Mouse (Mus musculus): ENCODE measurements around the gene Zcchc2.
A peak's percentile ranks its signal among the peaks of the same experiment; 100 is the strongest.

Gene Zcchc2

DNA sequence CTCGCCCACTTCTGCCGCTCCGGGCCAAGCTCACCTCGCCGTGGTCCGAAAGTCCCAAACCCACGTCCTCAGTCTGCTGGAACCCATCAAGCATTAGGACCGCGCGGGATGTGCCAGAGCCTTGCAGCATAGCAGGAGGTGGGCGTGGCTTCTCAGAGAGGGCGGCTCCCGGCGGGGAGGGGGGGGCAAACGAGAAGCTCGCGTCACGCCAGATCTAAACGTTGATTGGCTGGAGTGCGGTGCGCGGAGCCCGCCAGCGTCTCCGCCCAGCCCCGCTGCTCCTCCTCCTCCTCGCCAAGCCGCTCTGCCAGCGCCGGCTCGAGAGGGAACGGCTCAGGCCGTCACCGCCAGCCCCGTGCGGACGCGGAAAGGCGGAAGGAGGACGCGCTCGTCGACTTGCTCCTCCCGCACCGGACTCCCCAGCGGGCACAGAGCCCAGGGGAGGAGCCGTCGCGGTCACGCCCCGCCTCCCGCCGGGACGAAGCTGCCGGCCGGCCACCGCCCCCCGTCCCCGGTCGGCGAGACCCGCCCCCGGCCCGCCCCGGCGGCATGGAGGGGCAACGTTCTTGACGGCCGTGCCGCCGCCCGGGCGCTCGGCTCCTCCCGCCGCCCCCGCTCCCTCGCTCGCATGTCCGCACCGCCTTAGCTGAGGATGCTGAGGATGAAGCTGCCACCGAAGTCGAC is at the start of gene Zcchc2:
TSS of gene Zcchc2 (plus strand) at position 269 of the 684 bp plus-strand sequence.
- peak; percentile 99 for DNase-seq (ENCODE audit: low read depth, low spot score)

- DNase-seq (ENCODE audit: low read depth, low spot score), result no peak
These were observed 45.2 kb upstream of the Zcchc2 start for GRCm38 (mm10) chr1:105944927-105945580.

GRCm38 (mm10) chr1:105946581-105947540 is 43.3 kb upstream of the Zcchc2 start:
- no peak for DNase-seq (ENCODE audit: low read depth, low spot score)

DNA sequence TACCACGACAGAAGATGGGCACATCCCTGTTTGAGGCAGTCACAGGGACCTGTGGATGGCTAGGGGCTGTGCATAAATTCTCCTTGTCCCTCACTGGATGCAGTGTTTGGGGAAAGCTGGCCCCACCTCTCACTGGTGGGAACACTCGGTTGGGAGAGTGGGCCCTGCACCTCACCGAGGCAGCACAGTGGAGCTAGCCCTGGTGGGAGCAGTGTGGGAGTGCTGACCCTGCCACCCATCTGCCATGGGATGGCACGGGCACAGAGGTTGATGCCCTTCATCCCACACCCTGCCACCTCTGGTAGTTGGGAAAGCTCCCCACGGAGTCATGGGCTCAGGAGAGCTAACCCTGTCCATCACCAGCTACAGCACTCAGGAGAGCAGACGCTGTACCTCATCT is 41.9 kb upstream of the Zcchc2 start:
- no peak for DNase-seq (ENCODE audit: low read depth, low spot score)

DNA sequence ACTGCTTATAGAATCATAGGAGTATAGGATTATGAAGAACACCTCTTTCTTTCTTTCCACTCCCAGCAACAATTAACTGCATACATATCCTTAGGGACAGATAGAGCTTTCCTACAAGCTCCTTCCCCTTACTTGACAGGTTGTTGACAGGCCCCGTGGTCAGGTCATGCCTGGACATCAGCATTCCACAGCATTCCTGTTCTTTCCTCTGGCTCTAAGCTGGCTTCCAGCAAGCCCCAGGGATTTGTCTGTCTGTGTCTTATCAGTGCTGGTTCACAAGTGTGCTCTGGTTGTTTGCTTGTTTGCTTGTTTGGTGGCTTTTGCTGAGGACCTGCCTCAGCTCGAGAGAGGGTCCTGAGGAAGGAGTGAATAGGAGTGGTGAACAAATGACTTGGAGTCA is 36.6 kb upstream of the Zcchc2 start:
- no peak for DNase-seq (ENCODE audit: low read depth, low spot score)

GRCm38 (mm10) chr1:105954047-105954446 is 36.2 kb upstream of the Zcchc2 start:
- no peak for DNase-seq (ENCODE audit: low read depth, low spot score)

DNA sequence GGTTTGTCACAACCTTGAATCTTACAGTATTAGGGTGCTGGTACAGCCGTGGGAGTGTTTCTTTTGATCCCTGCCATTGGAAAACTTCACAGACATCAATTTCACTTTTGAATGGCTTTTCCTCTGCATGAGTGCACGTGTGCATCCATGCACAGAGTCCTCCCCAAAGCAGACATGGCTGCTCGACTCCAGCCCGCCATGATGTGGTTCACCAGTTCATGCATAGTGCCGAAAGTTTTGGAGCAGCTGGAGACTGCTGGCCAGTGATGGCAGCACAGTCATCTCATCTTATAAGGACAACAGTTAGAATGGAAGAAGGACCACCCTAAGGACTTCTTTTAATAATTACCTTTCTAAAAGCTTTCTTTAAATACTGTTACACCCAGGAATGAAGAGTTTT is 34.1 kb upstream of the Zcchc2 start:
- no peak for DNase-seq (ENCODE audit: low read depth, low spot score)

GRCm38 (mm10) chr1:105961472-105961871 is 28.7 kb upstream of the Zcchc2 start:
- DNase-seq (ENCODE audit: low read depth, low spot score), result no peak

- DNase-seq (ENCODE audit: low read depth, low spot score), result no peak
These were observed 28.0 kb upstream of the Zcchc2 start for GRCm38 (mm10) chr1:105962084-105962818.

DNA sequence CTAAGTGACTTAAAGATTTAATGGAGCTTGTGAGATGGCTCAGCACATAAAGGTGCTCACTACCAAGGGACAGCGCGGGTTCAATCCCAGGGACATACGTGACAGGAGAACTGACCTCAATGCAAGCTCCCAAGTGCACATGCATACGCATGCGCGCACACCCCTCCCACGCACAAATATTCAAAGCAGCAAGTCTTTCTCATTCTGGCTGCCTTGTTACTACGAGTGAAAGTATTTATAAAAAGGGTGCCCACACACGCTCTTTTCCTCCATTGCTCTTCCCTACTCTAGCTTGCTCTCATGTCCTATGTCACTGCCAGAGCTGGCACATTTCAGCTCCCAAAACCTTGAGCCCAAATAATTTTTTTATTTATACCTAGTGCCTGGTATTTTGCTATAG is 27.4 kb upstream of the Zcchc2 start:
- no peak for DNase-seq (ENCODE audit: low read depth, low spot score)

DNA sequence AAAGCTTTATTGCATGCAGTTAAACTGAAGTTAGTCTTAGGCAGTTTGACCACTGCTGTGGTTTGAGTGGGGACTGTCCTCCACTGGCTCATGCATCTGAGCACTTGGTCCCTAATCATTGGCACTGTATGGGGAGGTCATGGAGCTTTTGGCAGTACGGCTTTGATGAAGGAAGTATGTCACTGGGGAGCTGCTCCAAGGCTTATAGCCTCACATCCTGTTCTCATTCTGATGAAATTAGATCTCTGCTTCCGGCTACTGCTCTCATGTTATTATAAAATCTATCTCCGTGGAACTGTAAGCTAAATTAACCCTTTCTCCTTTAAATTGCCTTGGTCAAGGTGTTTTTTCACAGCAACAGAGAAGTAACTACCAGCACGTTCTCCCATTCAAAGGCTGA is 25.7 kb upstream of the Zcchc2 start:
- DNase-seq (ENCODE audit: low read depth, low spot score), result no peak

GRCm38 (mm10) chr1:105965189-105965588 is 25.0 kb upstream of the Zcchc2 start:
- no peak for DNase-seq (ENCODE audit: low read depth, low spot score)

DNA sequence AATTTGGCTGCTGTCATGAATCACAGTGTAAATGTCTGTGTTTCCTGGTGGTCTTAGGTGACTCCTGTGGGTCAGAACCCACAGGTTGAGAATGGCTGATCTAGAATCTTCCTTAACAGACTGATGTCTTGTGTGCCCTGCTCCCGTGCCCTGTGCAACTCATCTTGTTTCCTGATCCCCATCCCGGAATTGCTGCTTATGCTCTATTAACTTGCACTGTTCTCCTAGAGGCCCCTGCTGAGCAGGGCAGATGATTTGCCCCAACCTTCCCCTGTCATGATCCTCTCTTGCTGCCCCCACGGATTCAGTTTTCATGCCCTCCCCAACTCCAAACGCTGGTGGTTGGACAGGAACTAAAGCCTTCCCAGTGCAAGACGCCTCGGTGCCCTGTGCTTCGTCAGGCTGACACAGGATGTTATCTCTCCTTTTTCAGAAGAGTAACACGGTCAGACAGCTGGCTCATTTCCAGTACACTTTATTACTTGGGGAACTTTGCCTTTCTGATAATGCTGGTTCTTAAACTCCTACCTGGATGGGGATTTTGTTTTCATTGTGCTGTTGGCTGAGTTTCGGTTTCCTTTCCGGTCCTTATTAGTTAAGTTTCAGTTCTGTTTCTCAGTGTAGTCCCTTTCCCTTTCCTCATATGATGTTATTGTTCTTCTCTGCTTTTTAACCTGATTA is 18.6 kb upstream of the Zcchc2 start:
- DNase-seq (ENCODE audit: low read depth, low spot score), result peak; percentile 64

- DNase-seq (ENCODE audit: low read depth, low spot score), result peak; percentile 21
These were observed 16.2 kb upstream of the Zcchc2 start for GRCm38 (mm10) chr1:105974023-105974422.

- DNase-seq (ENCODE audit: low read depth, low spot score), result no peak
These were observed 12.6 kb upstream of the Zcchc2 start for GRCm38 (mm10) chr1:105977446-105978094.

- peak; percentile 30 for DNase-seq (ENCODE audit: low read depth, low spot score)
These were observed 9.2 kb upstream of the Zcchc2 start for GRCm38 (mm10) chr1:105980849-105981610.

- DNase-seq (ENCODE audit: low read depth, low spot score), result no peak
These were observed 7.5 kb upstream of the Zcchc2 start for GRCm38 (mm10) chr1:105982496-105983364.

DNA sequence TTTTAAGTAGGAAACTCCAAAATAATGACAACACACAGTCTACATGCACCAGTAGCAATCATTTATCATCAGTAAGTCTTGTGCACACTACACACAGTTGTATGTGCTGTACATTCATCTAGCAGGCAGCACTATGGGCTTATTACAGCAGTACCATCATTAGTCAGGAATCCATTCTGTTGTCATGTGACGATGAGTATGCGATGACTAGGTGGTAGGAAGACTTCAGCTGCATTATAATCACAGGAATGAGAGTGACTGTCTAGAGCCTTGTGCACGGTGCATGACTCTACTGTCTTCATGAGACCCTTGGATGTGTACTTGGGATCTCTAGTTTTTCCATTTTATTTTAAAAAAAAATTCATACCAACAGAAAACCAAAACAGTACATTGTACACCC is 6.0 kb upstream of the Zcchc2 start:
- DNase-seq (ENCODE audit: low read depth, low spot score), result no peak

- no peak for DNase-seq (ENCODE audit: low read depth, low spot score)
These were observed 2.0 kb upstream of the Zcchc2 start for GRCm38 (mm10) chr1:105988171-105988570.

Measured in CD4-positive, CD25-positive, alpha-beta regulatory T cell, adult 2 months (primary cell).